Mouse (Mus musculus): Measurements from ENCODE around the gene Rapsn. TPM values are rescaled to one million over a fixed set of nuclear protein-coding genes. Genes with fewer than 3 reads are reported as not detected.

Rapsn gene
- total and polyA plus RNA-seq, 2 experiments from 2014 or later: 1.2 to 2.4 TPM

DNA sequence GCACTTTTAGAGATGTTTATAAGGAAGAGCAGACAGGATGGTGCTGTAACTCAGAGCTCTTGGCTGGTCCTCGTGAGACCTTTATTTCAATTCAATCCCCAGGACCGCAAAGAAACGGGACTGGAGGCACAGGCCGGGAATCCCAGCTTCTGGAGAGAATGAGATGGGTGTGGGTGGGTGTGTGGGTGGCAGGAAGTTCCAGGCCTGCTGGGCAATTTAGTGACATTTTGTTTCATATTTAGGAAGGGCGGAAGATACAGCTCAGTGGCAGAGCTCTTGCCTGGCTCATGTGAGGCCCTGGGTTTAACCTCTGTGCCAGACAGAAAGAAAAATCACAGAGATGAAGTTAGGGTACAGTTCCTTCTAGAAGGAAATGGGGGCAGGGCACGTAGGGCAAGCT, 54.8 kb downstream of the Rapsn start:
- Histone ChIP-seq H3K4me3 (ENCODE audit: low read depth, low read length) (no peak overlapping the region), H3K9me3 (ENCODE audit: low read length) (no peaks in the 10 kb centered on the region), H3K9ac (replicated peaks; ENCODE audit: low read length, poor library complexity, severe bottlenecking) (no peak overlapping the region), H3K4me1 (ENCODE audit: insufficient read depth, low read length) (no peaks in the 10 kb centered on the region), H3K36me3 (ENCODE audit: insufficient read depth, low read length) (no peaks in the 10 kb centered on the region), H3K4me2 (ENCODE audit: low read depth, low read length, poor library complexity, severe bottlenecking) (no peak overlapping the region), H3K27me3 (ENCODE audit: insufficient read depth, low read length) (no peaks in the 10 kb centered on the region), H3K27ac (ENCODE audit: low read depth, low read length) (no peak overlapping the region)
- DNase-seq (ENCODE audit: low spot score) (no peak), ATAC-seq (ENCODE audit: low FRiP score) (no peak)
- WGBS: 81% methylated on average over 6 of the region's 6 CpGs
- no peak for TF ChIP-seq CTCF (IDR thresholded peaks at IDR 0.05)

- Histone ChIP-seq H3K27ac (ENCODE audit: low read depth, low read length) (no peak overlapping the region), H3K36me3 (ENCODE audit: insufficient read depth, low read length) (no peaks in the 10 kb centered on the region), H3K27me3 (ENCODE audit: insufficient read depth, low read length) (no peaks in the 10 kb centered on the region), H3K4me3 (ENCODE audit: low read depth, low read length) (no peak overlapping the region), H3K9me3 (ENCODE audit: low read length) (no peaks in the 10 kb centered on the region), H3K4me1 (ENCODE audit: insufficient read depth, low read length) (no peaks in the 10 kb centered on the region), H3K9ac (replicated peaks; ENCODE audit: low read length, poor library complexity, severe bottlenecking) (no peak overlapping the region), H3K4me2 (ENCODE audit: low read depth, low read length, poor library complexity, severe bottlenecking) (no peak overlapping the region)
- 76% methylated on average over 6 of the region's 6 CpGs for WGBS
- TF ChIP-seq CTCF (IDR thresholded peaks at IDR 0.05): no peak
- no peak for ATAC-seq (ENCODE audit: low FRiP score)
- DNase-seq (ENCODE audit: low spot score): no peak
These were observed 55.4 kb downstream of the Rapsn start for GRCm38 (mm10) chr2:91090827-91091226.

Other genes starting within 250 kb of the Rapsn start
- gene Mtch2, start 188.5 kb upstream of the Rapsn start, total RNA-seq (2014; rRNA removed): 121 and 124 TPM in 2 replicates
- gene Mtch2, start 188.5 kb upstream of the Rapsn start, polyA plus RNA-seq (2015; fragmentation: Nextera tagmentation; extraction: Ambion mirVana): 195 and 210 TPM in 2 replicates
- 488 and 629 TPM in 2 replicates for gene C1qtnf4, start 149.8 kb upstream of the Rapsn start, total RNA-seq (2014; rRNA removed)
- 245 and 271 TPM in 2 replicates for gene C1qtnf4, start 149.8 kb upstream of the Rapsn start, polyA plus RNA-seq (2015; fragmentation: Nextera tagmentation; extraction: Ambion mirVana)
- 47.7 and 50.5 TPM in 2 replicates for gene Kbtbd4, start 130.9 kb upstream of the Rapsn start, total RNA-seq (2014; rRNA removed)
- 60.0 and 60.4 TPM in 2 replicates for gene Kbtbd4, start 130.9 kb upstream of the Rapsn start, polyA plus RNA-seq (2015; fragmentation: Nextera tagmentation; extraction: Ambion mirVana)
- 158 and 196 TPM in 2 replicates for gene Ndufs3, start 130.8 kb upstream of the Rapsn start, total RNA-seq (2014; rRNA removed)
- gene Ndufs3, start 130.8 kb upstream of the Rapsn start, polyA plus RNA-seq (2015; fragmentation: Nextera tagmentation; extraction: Ambion mirVana): 251 and 258 TPM in 2 replicates
- 82.5 and 85.4 TPM in 2 replicates for gene Celf1, start 95.2 kb upstream of the Rapsn start, total RNA-seq (2014; rRNA removed)
- gene Celf1, start 95.2 kb upstream of the Rapsn start, polyA plus RNA-seq (2015; fragmentation: Nextera tagmentation; extraction: Ambion mirVana): 62.9 and 69.5 TPM in 2 replicates
- gene Psmc3, start 18.4 kb downstream of the Rapsn start, total RNA-seq (2014; rRNA removed): 166 and 183 TPM in 2 replicates
- 245 and 253 TPM in 2 replicates for gene Psmc3, start 18.4 kb downstream of the Rapsn start, polyA plus RNA-seq (2015; fragmentation: Nextera tagmentation; extraction: Ambion mirVana)
- 34.1 and 40.3 TPM in 2 replicates for gene Slc39a13, start 34.8 kb downstream of the Rapsn start, total RNA-seq (2014; rRNA removed)
- 22.7 and 26.3 TPM in 2 replicates for gene Slc39a13, start 34.8 kb downstream of the Rapsn start, polyA plus RNA-seq (2015; fragmentation: Nextera tagmentation; extraction: Ambion mirVana)
- 4.4 and 10.0 TPM in 2 replicates for gene Spi1, start 46.8 kb downstream of the Rapsn start, total RNA-seq (2014; rRNA removed)
- 4.0 and 4.2 TPM in 2 replicates for gene Spi1, start 46.8 kb downstream of the Rapsn start, polyA plus RNA-seq (2015; fragmentation: Nextera tagmentation; extraction: Ambion mirVana)
- gene Mybpc3, start 82.5 kb downstream of the Rapsn start, total RNA-seq (2014; rRNA removed): 0.09 TPM in 1 of 2 replicates, not detected in the other
- gene Mybpc3, start 82.5 kb downstream of the Rapsn start, polyA plus RNA-seq (2015; fragmentation: Nextera tagmentation; extraction: Ambion mirVana): not detected in 2 replicates
- 74.8 and 87.1 TPM in 2 replicates for gene Madd, start 148.2 kb downstream of the Rapsn start, total RNA-seq (2014; rRNA removed)
- 36.9 and 39.8 TPM in 2 replicates for gene Madd, start 148.2 kb downstream of the Rapsn start, polyA plus RNA-seq (2015; fragmentation: Nextera tagmentation; extraction: Ambion mirVana)
- gene Nr1h3, start 167.2 kb downstream of the Rapsn start, total RNA-seq (2014; rRNA removed): 0.82 and 3.8 TPM in 2 replicates
- gene Nr1h3, start 167.2 kb downstream of the Rapsn start, polyA plus RNA-seq (2015; fragmentation: Nextera tagmentation; extraction: Ambion mirVana): 0.70 and 1.9 TPM in 2 replicates
- gene Acp2, start 167.3 kb downstream of the Rapsn start, total RNA-seq (2014; rRNA removed): 44.7 and 45.2 TPM in 2 replicates
- gene Acp2, start 167.3 kb downstream of the Rapsn start, polyA plus RNA-seq (2015; fragmentation: Nextera tagmentation; extraction: Ambion mirVana): 35.1 and 36.4 TPM in 2 replicates
- gene Ddb2, start 201.4 kb downstream of the Rapsn start, total RNA-seq (2014; rRNA removed): 7.9 and 11.5 TPM in 2 replicates
- 13.4 and 14.2 TPM in 2 replicates for gene Ddb2, start 201.4 kb downstream of the Rapsn start, polyA plus RNA-seq (2015; fragmentation: Nextera tagmentation; extraction: Ambion mirVana)
- 17.5 and 22.6 TPM in 2 replicates for gene Pacsin3, start 220.3 kb downstream of the Rapsn start, total RNA-seq (2014; rRNA removed)
- gene Pacsin3, start 220.3 kb downstream of the Rapsn start, polyA plus RNA-seq (2015; fragmentation: Nextera tagmentation; extraction: Ambion mirVana): 17.7 and 18.7 TPM in 2 replicates
- 47.7 and 51.1 TPM in 2 replicates for gene Arfgap2, start 229.4 kb downstream of the Rapsn start, total RNA-seq (2014; rRNA removed)
- gene Arfgap2, start 229.4 kb downstream of the Rapsn start, polyA plus RNA-seq (2015; fragmentation: Nextera tagmentation; extraction: Ambion mirVana): 53.0 and 56.8 TPM in 2 replicates